Mouse (Mus musculus) G1E (cell line): ENCODE results near the gene Gstm4.

Experiments used
- CTCF ChIP-seq: IDR thresholded peaks from 2 replicates; pipeline ENCODE4 v1.5.1; 2012; ENCODE audit warnings: low read depth, low read length, inconsistent platforms, mixed read lengths
- GATA1 ChIP-seq: IDR thresholded peaks from 2 replicates; pipeline ENCODE4 v1.6.1; 2012; ENCODE audit warnings: borderline replicate concordance, low read length, inconsistent platforms, mixed read lengths
- TAL1 ChIP-seq: conservative IDR thresholded peaks from 2 replicates; pipeline ENCODE4 v1.6.1; 2012; ENCODE audit warnings: low read depth, low read length, inconsistent platforms, mixed read lengths

- TF ChIP-seq CTCF (no peak), GATA1 (no peak), TAL1 (no peak)
Measured at GRCm38 (mm10) chr3:108026049-108026448, 18.6 kb downstream of the Gstm4 start.
